ENCODE assay signal across 8 mouse cellular contexts in genomic region chr5:35574653-35575599, GRCm38 (mm10). TPM values are rescaled to one million over a fixed set of nuclear protein-coding genes. Genes with fewer than 3 reads are reported as not detected.
DNase-seq lines count a peak whose midpoint lies in the region; ATAC-seq and TF ChIP-seq lines count a peak whose summit lies in the region.

Gene Trmt44, minus strand, starts transcription at chr5:35575070.

- peak; percentile 79 for ATAC-seq in heart, embryonic 13.5 days (ENCODE audit: extremely low read depth, insufficient number of reproducible peaks, low FRiP score, low TSS enrichment)
- peak; percentile 92 for ATAC-seq in liver, embryonic 12.5 days
- peak; percentile 93 for ATAC-seq in stomach, embryonic 15.5 days (ENCODE audit: insufficient read depth, low FRiP score, low read depth)

- H3K9me3 ChIP-seq in erythroblast, embryonic 14.5 days (ENCODE audit: control insufficient read depth, low read length): peaks cover 2% of the 10 kb centered on the region; the same call in 1 of the 2 replicates
- H3K9me3 ChIP-seq in heart, embryonic 13.5 days: no peaks in the 10 kb centered on the region
- H3K9me3 ChIP-seq in liver, embryonic 12.5 days (replicated peaks): no peaks in the 10 kb centered on the region
- no peaks in the 10 kb centered on the region for H3K9me3 ChIP-seq in stomach, embryonic 15.5 days

- peak within 1 kb of the TSS; percentile 93 for H3ac ChIP-seq in C2C12 (ENCODE audit: control insufficient read depth, insufficient read length, low read depth)

- DNase-seq in brain, embryonic 14.5 days (ENCODE audit: low read depth): peak; percentile 98
- peak; percentile 97 for DNase-seq in kidney, postnatal 10 days
- DNase-seq in natural killer cell, adult 2 months (ENCODE audit: low spot score in 2 of 2): peak; percentile 73 to 79

- H3K79me2 ChIP-seq in C2C12 (ENCODE audit: control insufficient read depth, insufficient read depth): peaks cover 19% of the 10 kb centered on the region

- peak within 1 kb of the TSS; percentile 84 for H3K27ac ChIP-seq in heart, embryonic 13.5 days (replicated peaks)
- H3K27ac ChIP-seq in liver, embryonic 12.5 days: peak within 1 kb of the TSS; percentile 58
- peak within 1 kb of the TSS; percentile 84 for H3K27ac ChIP-seq in stomach, embryonic 15.5 days

- peak within 1 kb of the TSS; percentile 97 for H3K4me2 ChIP-seq in heart, embryonic 13.5 days
- H3K4me2 ChIP-seq in liver, embryonic 12.5 days: peak within 1 kb of the TSS; percentile 91
- peak within 1 kb of the TSS; percentile 90 for H3K4me2 ChIP-seq in stomach, embryonic 15.5 days

- H3K79me3 ChIP-seq in C2C12 (ENCODE audit: low read depth): peaks cover 11% of the 10 kb centered on the region

- peak; percentile 75; the same call in 1 of the 2 replicates for TF ChIP-seq POLR2A in brain, embryonic 14.5 days (IDR thresholded peaks at IDR 0.05; ENCODE audit: borderline replicate concordance, extremely low read depth, insufficient read depth, insufficient read length, poor library complexity, severe bottlenecking)

- peak within 1 kb of the TSS; percentile 96 for H3K9ac ChIP-seq in heart, embryonic 13.5 days
- peak within 1 kb of the TSS; percentile 84 for H3K9ac ChIP-seq in liver, embryonic 12.5 days
- H3K9ac ChIP-seq in stomach, embryonic 15.5 days: peak within 1 kb of the TSS; percentile 93

- TF ChIP-seq CTCF in C2C12 (IDR thresholded peaks at IDR 0.05; ENCODE audit: control insufficient read depth, insufficient read depth, insufficient read length): no peak
- TF ChIP-seq CTCF in brain, embryonic 14.5 days (IDR thresholded peaks at IDR 0.05; ENCODE audit: borderline replicate concordance, extremely low read depth, insufficient read depth, insufficient read length): no peak

- peak within 1 kb of the TSS; percentile 96 for H3K4me3 ChIP-seq in C2C12 (ENCODE audit: insufficient read depth, poor library complexity, severe bottlenecking)
- H3K4me3 ChIP-seq in erythroblast, embryonic 14.5 days (replicated peaks): peak within 1 kb of the TSS; percentile 86
- peak within 1 kb of the TSS; percentile 98 for H3K4me3 ChIP-seq in heart, embryonic 13.5 days
- peak within 1 kb of the TSS; percentile 96 for H3K4me3 ChIP-seq in liver, embryonic 12.5 days
- peak within 1 kb of the TSS; percentile 98 for H3K4me3 ChIP-seq in stomach, embryonic 15.5 days (replicated peaks)

- peaks cover 27% of the 10 kb centered on the region for H3K36me3 ChIP-seq in C2C12 (ENCODE audit: control insufficient read depth, insufficient read depth)
- peaks cover 36% of the 10 kb centered on the region for H3K36me3 ChIP-seq in erythroblast, embryonic 14.5 days (ENCODE audit: control insufficient read depth)
- H3K36me3 ChIP-seq in heart, embryonic 13.5 days: peaks cover 39% of the 10 kb centered on the region
- peaks cover 38% of the 10 kb centered on the region for H3K36me3 ChIP-seq in liver, embryonic 12.5 days
- peaks cover 22% of the 10 kb centered on the region for H3K36me3 ChIP-seq in stomach, embryonic 15.5 days

- 4% methylated on average over 56 of the region's 56 CpGs for WGBS in heart, embryonic 13.5 days
- WGBS in liver, embryonic 12.5 days (ENCODE audit: insufficient replicate concordance): 3% methylated on average over 56 of the region's 56 CpGs
- WGBS in stomach, embryonic 15.5 days: 4% methylated on average over 56 of the region's 56 CpGs

- peaks cover 19% of the 10 kb centered on the region for H3K4me1 ChIP-seq in erythroblast, embryonic 14.5 days (ENCODE audit: control insufficient read depth)
- H3K4me1 ChIP-seq in heart, embryonic 13.5 days: peaks cover 14% of the 10 kb centered on the region
- peaks cover 13% of the 10 kb centered on the region for H3K4me1 ChIP-seq in liver, embryonic 12.5 days
- H3K4me1 ChIP-seq in stomach, embryonic 15.5 days: peaks cover 6% of the 10 kb centered on the region

- H3K27me3 ChIP-seq in C2C12 (ENCODE audit: control insufficient read depth, insufficient read depth, insufficient read length): no peaks in the 10 kb centered on the region
- H3K27me3 ChIP-seq in erythroblast, embryonic 14.5 days (ENCODE audit: control insufficient read depth): peaks cover 6% of the 10 kb centered on the region
- peaks cover 14% of the 10 kb centered on the region; the same call in 1 of the 2 replicates for H3K27me3 ChIP-seq in heart, embryonic 13.5 days (replicated peaks)
- H3K27me3 ChIP-seq in liver, embryonic 12.5 days (replicated peaks): peaks cover 16% of the 10 kb centered on the region; the same call in 1 of the 2 replicates
- H3K27me3 ChIP-seq in stomach, embryonic 15.5 days (replicated peaks): no peaks in the 10 kb centered on the region

TF ChIP-seq in C2C12, 6 proteins besides CTCF, POLR2A, EP300 and RAD21:
- TF ChIP-seq USF1 (IDR thresholded peaks at IDR 0.05; ENCODE audit: low read depth) (no peak), MAX (IDR thresholded peaks at IDR 0.05) (peak; percentile 64)
TF ChIP-seq in C2C12: peak in this region for 1.

RNA-seq across cellular contexts. Expression of gene Trmt44, which starts in this region (rescaled TPM):
- polyA plus RNA-seq in C2C12 (2012; fragmentation: generic; extraction: Trizol): 6.8 TPM
- polyA plus RNA-seq in brain, embryonic 14.5 days (2012; rRNA removed): 7.3 and 7.9 TPM in 2 replicates
- 0.04 and 0.16 TPM in 2 replicates for polyA plus RNA-seq in erythroblast, embryonic 14.5 days (2012)
- polyA plus RNA-seq in heart, embryonic 13.5 days (2015; fragmentation: Nextera tagmentation; extraction: Ambion mirVana): 3.9 and 4.6 TPM in 2 replicates
- polyA plus RNA-seq in liver, embryonic 12.5 days (2016; fragmentation: Nextera tagmentation; extraction: Ambion mirVana): 5.0 and 5.3 TPM in 2 replicates
- polyA plus RNA-seq in stomach, embryonic 15.5 days (2015; fragmentation: Nextera tagmentation; extraction: Ambion mirVana): 7.4 and 7.7 TPM in 2 replicates

Comparison
In these comparisons a context has a peak if more than half of its experiments do, and no peak if none do; other contexts are left out.
1. Peak in every context shown above with its lines: DNase-seq, ATAC-seq, H3K4me3 ChIP-seq and H3K27ac ChIP-seq.